Mouse (Mus musculus): ENCODE measurements around the gene Fkbp4.

Fkbp4 gene

GRCm38 (mm10) chr6:128438317-128438870, at the start of gene Fkbp4:
TSS of gene Fkbp4 (minus strand) at chr6:128438677.
- in situ Hi-C loops (cut with MboI; ENCODE audit: low sequenced_read_pairs): no loop called here

GRCm38 (mm10) chr6:128487736-128488135, 49.3 kb upstream of the Fkbp4 start:
- in situ Hi-C loops (cut with MboI; ENCODE audit: low sequenced_read_pairs): no loop called here

DNA sequence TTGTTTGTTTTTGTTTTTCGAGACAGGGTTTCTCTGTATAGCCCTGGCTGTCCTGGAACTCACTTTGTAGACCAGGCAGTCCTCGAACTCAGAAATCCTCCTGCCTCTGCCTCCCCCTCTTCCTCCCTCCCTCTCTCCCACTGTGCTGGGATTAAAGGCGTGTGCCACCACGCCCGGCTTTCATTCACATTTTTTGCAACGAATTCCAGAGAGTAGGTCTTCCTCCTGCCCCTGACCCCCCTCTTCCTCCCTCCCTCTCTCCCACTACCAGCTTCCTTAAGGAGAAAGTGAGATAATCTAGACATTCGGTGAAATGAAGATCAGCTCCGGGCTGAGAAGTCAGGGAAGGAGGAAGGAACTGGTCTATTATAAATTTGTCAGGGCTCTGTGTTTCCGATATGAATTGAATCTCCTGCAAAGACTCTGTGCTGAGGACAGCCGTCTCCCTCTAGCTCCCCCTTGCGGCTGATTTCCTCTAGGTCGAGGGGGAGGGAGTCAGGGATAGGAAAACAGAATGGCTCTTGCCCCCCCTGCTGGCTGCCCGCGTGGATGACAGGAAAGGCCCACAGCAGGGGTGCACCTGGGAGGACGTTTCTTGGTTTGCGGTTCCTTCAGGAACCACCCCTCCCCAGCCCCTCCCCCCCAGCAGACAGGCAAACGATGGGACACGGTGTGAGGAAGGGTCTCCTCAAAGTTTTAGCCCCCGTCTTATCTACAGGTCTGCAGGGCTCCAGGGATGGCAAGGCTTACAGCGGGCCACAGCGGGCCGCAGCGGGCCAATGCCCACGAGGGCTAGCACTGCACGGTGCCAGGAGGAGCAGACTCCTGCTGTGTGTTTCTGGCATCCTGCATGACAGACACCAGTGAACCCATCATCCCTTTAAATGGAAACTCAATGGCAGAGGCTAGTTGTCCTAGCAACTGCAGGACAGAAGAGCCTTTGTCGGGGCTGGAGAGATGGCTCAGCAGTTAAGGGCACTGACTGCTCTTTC, 41.3 kb upstream of the Fkbp4 start:
- in situ Hi-C loops (cut with MboI; ENCODE audit: low sequenced_read_pairs): no loop called here

DNA sequence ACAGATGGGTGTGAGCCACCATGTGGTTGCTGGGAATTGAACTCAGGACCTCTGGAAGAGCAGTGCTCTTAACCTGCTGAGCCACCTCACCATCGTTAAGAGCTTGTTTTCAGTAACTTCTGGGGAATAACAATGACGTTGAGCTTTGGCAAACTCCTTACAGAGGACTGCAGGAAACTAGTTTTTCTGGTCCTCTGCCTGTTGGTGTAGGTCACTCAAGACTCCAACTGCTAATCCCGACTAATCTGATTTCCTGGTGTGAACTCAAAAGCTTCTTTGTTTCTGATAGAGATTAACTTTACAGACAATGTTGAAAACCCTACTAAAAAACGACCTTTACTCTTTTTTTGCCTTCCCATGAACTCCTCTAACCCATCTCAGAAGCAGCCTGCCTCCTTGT, 39.0 kb upstream of the Fkbp4 start:
- in situ Hi-C loops (cut with MboI; ENCODE audit: low sequenced_read_pairs): no loop called here

GRCm38 (mm10) chr6:128474112-128474511, 35.6 kb upstream of the Fkbp4 start:
- in situ Hi-C loops (cut with MboI; ENCODE audit: low sequenced_read_pairs): no loop called here

- in situ Hi-C loops (cut with MboI; ENCODE audit: low sequenced_read_pairs): no loop called here
Observed at GRCm38 (mm10) chr6:128469451-128469850, 31.0 kb upstream of the Fkbp4 start.

DNA sequence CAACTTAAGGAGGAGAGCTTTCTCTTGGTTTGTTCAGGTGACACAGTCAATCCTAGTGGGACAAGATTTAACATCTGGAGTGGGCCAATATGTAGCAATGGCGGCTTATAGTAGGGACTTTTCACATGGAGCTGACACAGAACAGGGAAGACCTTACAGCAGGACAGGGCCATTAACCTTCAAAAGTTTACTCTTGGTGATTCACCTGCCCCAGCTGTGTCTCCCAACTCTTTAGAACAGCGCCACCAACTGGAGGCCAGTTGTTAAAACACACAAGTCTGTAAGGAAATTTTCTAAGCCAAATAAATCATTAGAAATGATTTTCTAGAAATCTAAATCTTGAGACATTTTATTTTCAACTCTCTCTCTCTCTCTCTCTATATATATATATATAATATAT, 28.8 kb upstream of the Fkbp4 start:
- in situ Hi-C loops (cut with MboI; ENCODE audit: low sequenced_read_pairs): no loop called here

GRCm38 (mm10) chr6:128466563-128466962, 28.1 kb upstream of the Fkbp4 start:
- in situ Hi-C loops (cut with MboI; ENCODE audit: low sequenced_read_pairs): no loop called here

DNA sequence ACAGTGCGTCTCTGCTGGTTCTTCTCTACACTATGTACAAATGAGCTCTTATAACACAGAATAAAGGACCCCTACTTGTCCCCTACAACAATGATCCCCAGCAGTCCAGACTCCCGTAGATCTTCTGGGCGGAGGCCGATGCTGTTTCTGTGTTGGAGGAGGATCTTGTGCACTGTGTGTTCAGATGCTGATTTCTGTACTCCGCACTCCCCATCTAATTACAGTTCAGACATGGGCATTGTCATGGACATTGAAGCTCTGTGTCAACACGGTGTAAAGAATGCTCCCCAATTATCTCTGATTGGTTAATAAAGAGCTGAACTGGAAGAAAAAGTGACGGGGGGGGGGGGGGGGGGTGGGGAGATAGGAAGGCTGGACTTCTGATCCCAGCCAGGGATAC, 27.6 kb upstream of the Fkbp4 start:
- in situ Hi-C loops (cut with MboI; ENCODE audit: low sequenced_read_pairs): no loop called here

- in situ Hi-C loops (cut with MboI; ENCODE audit: low sequenced_read_pairs): no loop called here
Observed at GRCm38 (mm10) chr6:128464996-128465395, 26.5 kb upstream of the Fkbp4 start.

DNA sequence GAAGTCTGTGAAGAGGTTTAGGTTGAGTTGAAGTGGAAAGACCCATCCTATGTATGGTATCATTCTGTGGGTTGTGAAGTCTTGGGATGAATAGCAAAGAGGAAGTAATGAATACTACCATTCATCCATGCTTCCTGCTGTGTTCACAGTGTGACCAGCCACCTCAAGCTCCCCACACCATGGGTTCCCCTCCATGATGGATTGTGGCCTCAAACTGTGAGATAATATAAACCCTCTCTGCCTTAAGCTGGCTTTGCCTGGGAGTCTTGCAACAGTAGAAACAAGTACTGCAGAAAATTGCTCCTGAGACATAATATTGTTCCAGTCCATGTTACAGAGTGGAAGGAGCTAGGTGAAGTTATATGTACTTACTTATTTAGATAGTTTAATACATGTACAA, 23.1 kb upstream of the Fkbp4 start:
- in situ Hi-C loops (cut with MboI; ENCODE audit: low sequenced_read_pairs): no loop called here

GRCm38 (mm10) chr6:128460729-128461503, 22.4 kb upstream of the Fkbp4 start:
- in situ Hi-C loops (cut with MboI; ENCODE audit: low sequenced_read_pairs): no loop called here

DNA sequence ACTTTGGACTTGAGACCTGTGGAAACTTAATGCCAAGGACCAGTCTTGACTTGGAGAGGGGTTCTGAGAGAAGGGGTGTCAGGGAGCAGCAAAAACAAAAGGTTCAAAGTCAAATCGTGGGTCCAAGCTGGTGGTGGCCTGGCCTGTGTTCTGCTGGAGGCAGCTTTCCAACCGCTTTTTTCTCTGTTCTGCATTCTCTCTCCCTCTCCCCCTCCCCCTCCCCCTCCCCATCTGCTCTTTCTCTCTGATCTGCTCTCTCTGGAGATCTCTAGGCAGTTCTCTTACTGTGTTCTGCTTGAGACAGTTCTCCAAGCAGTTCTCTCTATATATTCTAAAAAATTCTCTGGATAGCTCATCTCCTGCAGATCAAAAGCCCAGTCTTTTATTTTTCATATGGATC, 21.8 kb upstream of the Fkbp4 start:
- in situ Hi-C loops (cut with MboI; ENCODE audit: low sequenced_read_pairs): no loop called here

GRCm38 (mm10) chr6:128457186-128457585, 18.7 kb upstream of the Fkbp4 start:
- in situ Hi-C loops (cut with MboI; ENCODE audit: low sequenced_read_pairs): no loop called here

GRCm38 (mm10) chr6:128455835-128456605, 17.5 kb upstream of the Fkbp4 start:
- in situ Hi-C loops (cut with MboI; ENCODE audit: low sequenced_read_pairs): no loop called here

- in situ Hi-C loops (cut with MboI; ENCODE audit: low sequenced_read_pairs): no loop called here
Observed at GRCm38 (mm10) chr6:128447063-128447462, 8.6 kb upstream of the Fkbp4 start.

- in situ Hi-C loops (cut with MboI; ENCODE audit: low sequenced_read_pairs): no loop called here
Observed at GRCm38 (mm10) chr6:128445761-128446535, 7.5 kb upstream of the Fkbp4 start.

DNA sequence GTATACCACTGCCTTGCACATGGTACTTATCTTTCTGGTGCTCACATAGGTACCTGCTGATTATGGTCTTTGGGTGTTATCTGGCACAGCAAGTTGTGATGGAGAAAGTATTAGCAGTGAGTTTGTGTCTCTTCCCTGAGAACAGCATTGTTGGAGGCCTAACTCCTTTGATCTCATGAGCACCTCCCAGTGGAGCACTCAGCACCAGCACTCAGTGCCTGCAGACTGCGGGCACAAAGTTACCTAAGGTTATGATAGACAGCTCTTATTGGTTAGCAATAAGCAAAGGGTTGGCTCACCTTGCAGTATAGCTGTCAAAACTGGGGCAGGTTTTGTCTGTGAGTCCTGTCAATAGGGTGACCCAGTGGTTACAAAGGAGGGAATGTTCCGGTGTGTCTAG, 1.8 kb upstream of the Fkbp4 start:
- in situ Hi-C loops (cut with MboI; ENCODE audit: low sequenced_read_pairs): no loop called here

DNA sequence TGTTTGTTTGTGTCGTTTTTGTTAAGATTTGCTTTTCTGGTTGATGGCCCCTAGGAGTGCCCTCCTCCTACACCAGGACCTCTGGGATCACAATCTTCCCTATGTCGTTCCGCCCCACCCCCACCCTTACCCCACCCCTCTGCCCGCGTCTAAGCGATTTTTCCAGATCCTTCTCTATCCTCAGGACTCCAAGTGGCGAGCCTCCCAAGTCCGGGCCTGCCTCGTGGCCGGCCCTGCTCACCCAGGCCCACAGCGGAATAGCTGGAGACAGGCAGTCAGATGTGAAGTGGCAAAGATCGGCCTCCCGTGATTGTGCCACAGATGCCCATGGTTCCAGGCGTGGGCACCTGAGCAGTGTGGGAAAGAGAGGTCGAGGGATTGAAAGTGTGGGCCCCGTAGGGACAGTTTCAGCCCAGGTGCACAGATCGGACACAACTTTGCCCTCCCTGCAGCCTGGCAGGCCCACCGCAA, 429 bp upstream of the Fkbp4 start:
- in situ Hi-C loops (cut with MboI; ENCODE audit: low sequenced_read_pairs): no loop called here

Measured in CH12F3 (cell line).